ENCODE assay signal across 23 mouse cellular contexts in the genomic region with DNA sequence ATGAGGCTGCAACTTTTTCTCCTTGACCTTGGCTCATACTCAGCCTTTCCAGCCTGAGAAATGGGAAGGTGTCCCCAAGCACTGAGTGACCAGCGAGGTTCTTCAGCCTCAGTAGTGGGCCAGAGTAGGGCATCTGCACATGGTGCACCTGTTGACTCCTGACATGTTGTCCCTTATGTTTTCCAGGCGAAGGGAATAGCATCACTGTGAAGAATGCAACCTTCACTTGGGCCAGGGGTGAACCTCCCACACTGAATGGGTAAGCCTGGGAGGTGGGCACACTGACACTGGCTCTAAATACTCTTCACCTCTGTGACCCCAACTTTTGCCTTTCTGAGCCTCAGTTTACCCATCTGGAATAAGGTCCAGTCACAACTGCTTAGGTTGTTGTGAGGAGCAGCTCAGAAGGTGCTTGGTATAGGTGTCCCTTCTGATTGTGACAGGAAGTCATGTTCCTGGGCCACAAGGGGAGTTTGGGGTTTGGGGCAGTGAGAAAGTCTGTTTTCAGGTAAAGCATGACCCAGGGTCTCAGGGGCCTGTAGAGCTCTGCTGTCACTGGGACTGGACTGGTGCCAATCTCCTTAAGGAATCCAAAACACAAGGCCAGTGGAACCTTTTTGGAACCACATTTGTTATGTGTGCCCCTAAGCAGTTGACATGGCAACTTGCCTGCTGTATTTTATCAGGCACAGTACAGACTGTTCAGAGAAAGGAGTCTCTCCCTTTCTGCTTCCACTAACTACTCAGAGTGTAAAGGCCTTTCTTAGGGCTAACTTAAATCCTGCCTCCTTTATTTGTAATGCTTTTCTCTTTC.
"Had no signal": no experiment of that assay in that cellular context is flagged by ENCODE, and none has a peak within 500 bp of the region (broad histone marks: within the 10 kb centered on the region; RNA-seq: fewer than 3 reads in every experiment).

No protein-coding gene starts in this region.

- DNase-seq: gastrocnemius, adult 2 months; gastrocnemius, postnatal 10 days; gastrocnemius, postnatal 25 days; heart, postnatal 10 days; heart, postnatal 4 days; kidney, adult 18-20 months; kidney, adult 8-10 months; kidney, postnatal 10 days; kidney, postnatal 25 days; kidney, postnatal 4 days; liver; liver, embryonic 13.5 days had no signal

- H3K27ac ChIP-seq: gastrocnemius, adult 2 months; hindbrain, embryonic 10.5 days; hindbrain, embryonic 12.5 days; hindbrain, embryonic 14.5 days; intestine, embryonic 15.5 days; left cerebral cortex, adult 2 months; limb, embryonic 10.5 days; limb, embryonic 12.5 days; liver, embryonic 13.5 days had no signal

- H3K27me3 ChIP-seq: hindbrain, embryonic 12.5 days; intestine, embryonic 15.5 days; limb, embryonic 12.5 days; liver, embryonic 13.5 days had no signal

- H3K4me1 ChIP-seq: hindbrain, embryonic 10.5 days; intestine, embryonic 15.5 days; liver, embryonic 13.5 days had no signal

- H3K4me3 ChIP-seq: gastrocnemius, adult 2 months; hindbrain, embryonic 10.5 days; hindbrain, embryonic 12.5 days; intestine, embryonic 15.5 days; left cerebral cortex, adult 2 months; limb, embryonic 10.5 days; limb, embryonic 12.5 days; liver, embryonic 13.5 days had no signal

- ATAC-seq: inflammation-experienced regulatory T-cells, adult 6 months; intestine, embryonic 15.5 days; intestine, postnatal 0 days had no signal

- H3K9ac ChIP-seq: hindbrain, embryonic 12.5 days; hindbrain, embryonic 14.5 days; intestine, embryonic 15.5 days; limb, embryonic 12.5 days; liver, embryonic 13.5 days had no signal

- H3K4me2 ChIP-seq: heart, embryonic 11.5 days; hindbrain, embryonic 12.5 days; hindbrain, embryonic 14.5 days; intestine, embryonic 15.5 days; limb, embryonic 12.5 days; liver, embryonic 11.5 days; liver, embryonic 13.5 days had no signal

- H3K9me3 ChIP-seq: hindbrain, embryonic 10.5 days; hindbrain, embryonic 12.5 days; intestine, embryonic 15.5 days; limb, embryonic 10.5 days; limb, embryonic 12.5 days; liver, embryonic 13.5 days had no signal
